Comparison of ENCODE assay signal across 9 mouse cellular contexts in genomic region chr7:25283637-25284036, GRCm38 (mm10). TPM values are rescaled to one million over a fixed set of nuclear protein-coding genes. Genes with fewer than 3 reads are reported as not detected.
A peak's percentile ranks its signal among the peaks of the same experiment; 100 is the strongest.
DNase-seq lines count a peak whose midpoint lies in the region; ATAC-seq and TF ChIP-seq lines count a peak whose summit lies in the region.
"Had no signal": no experiment of that assay in that cellular context is flagged by ENCODE, and none has a peak within 500 bp of the region (broad histone marks: within the 10 kb centered on the region; RNA-seq: fewer than 3 reads in every experiment).

No protein-coding gene starts in this region.

- WGBS in hindbrain, embryonic 13.5 days, result 28% methylated on average over 5 of the region's 5 CpGs
- 26% methylated on average over 5 of the region's 5 CpGs for WGBS in midbrain, embryonic 11.5 days

- DNase-seq in cerebellum, postnatal 10 days, result peak; percentile 42 to 45
- no peak for DNase-seq in cerebellum, adult 8-10 months
- no peak for DNase-seq in testis, postnatal 14 days (ENCODE audit: low spot score)
- DNase-seq in midbrain, embryonic 11.5 days (ENCODE audit: low spot score, missing footprints), result no peak
- DNase-seq in frontal cortex, adult 2 months (ENCODE audit: extremely low spot score in 1 of 2, low spot score in 1 of 2), result no peak
- DNase-seq in T-cell, adult 2 months (ENCODE audit: low spot score), result no peak

- peaks cover 43% of the 10 kb centered on the region for H3K4me1 ChIP-seq in testis, adult 2 months (ENCODE audit: control insufficient read depth, insufficient read depth, low read length)
- H3K4me1 ChIP-seq in hindbrain, embryonic 13.5 days (replicated peaks), result peaks cover 62% of the 10 kb centered on the region
- H3K4me1 ChIP-seq in midbrain, embryonic 11.5 days (ENCODE audit: control insufficient read depth, insufficient read depth, low read length), result peaks cover 46% of the 10 kb centered on the region

- no peak for TF ChIP-seq CTCF in testis, adult 2 months (IDR thresholded peaks at IDR 0.05; ENCODE audit: control insufficient read depth, insufficient read depth, insufficient replicate concordance, low read depth, low read length)

- peak overlapping the region; percentile 86 for H3K9ac ChIP-seq in hindbrain, embryonic 13.5 days
- H3K9ac ChIP-seq in midbrain, embryonic 11.5 days (ENCODE audit: low read length), result peak overlapping the region; percentile 83

- no peak for TF ChIP-seq POLR2A in testis, adult 2 months (IDR thresholded peaks at IDR 0.05; ENCODE audit: control insufficient read depth, low read depth, low read length)

- no peak for ATAC-seq in hindbrain, embryonic 13.5 days (ENCODE audit: low FRiP score)
- no peak for ATAC-seq in midbrain, embryonic 11.5 days (ENCODE audit: low FRiP score)

- no peak overlapping the region for H3K27ac ChIP-seq in testis, adult 2 months (ENCODE audit: control insufficient read depth, insufficient read depth, low read depth, low read length)
- H3K27ac ChIP-seq in hindbrain, embryonic 13.5 days, result peak overlapping the region; percentile 100
- peak overlapping the region; percentile 16; the same call in 1 of the 2 replicates for H3K27ac ChIP-seq in midbrain, embryonic 11.5 days (ENCODE audit: low read depth, low read length)

- H3K9me3 ChIP-seq in hindbrain, embryonic 13.5 days, result no peaks in the 10 kb centered on the region
- H3K9me3 ChIP-seq in midbrain, embryonic 11.5 days (ENCODE audit: control insufficient read depth, low read length), result no peaks in the 10 kb centered on the region

- H3K4me3 ChIP-seq in testis, adult 2 months (ENCODE audit: control insufficient read depth, low read depth, low read length), result peak overlapping the region; percentile 95
- H3K4me3 ChIP-seq in hindbrain, embryonic 13.5 days, result peak overlapping the region; percentile 69
- H3K4me3 ChIP-seq in midbrain, embryonic 11.5 days (ENCODE audit: low read depth, low read length), result peak overlapping the region; percentile 83

- peak overlapping the region; percentile 92 for H3K4me2 ChIP-seq in hindbrain, embryonic 13.5 days
- H3K4me2 ChIP-seq in midbrain, embryonic 11.5 days, result peak overlapping the region; percentile 97

- peaks cover 5% of the 10 kb centered on the region for H3K36me3 ChIP-seq in testis, adult 2 months (ENCODE audit: control insufficient read depth, insufficient read depth, low read length)
- peaks cover 40% of the 10 kb centered on the region for H3K36me3 ChIP-seq in hindbrain, embryonic 13.5 days
- H3K36me3 ChIP-seq in midbrain, embryonic 11.5 days (ENCODE audit: control insufficient read depth, insufficient read depth, low read length), result peaks cover 27% of the 10 kb centered on the region

- no peaks in the 10 kb centered on the region for H3K27me3 ChIP-seq in testis, adult 2 months (ENCODE audit: control insufficient read depth, insufficient read depth, low read length)
- H3K27me3 ChIP-seq in hindbrain, embryonic 13.5 days, result no peaks in the 10 kb centered on the region
- H3K27me3 ChIP-seq in midbrain, embryonic 11.5 days (ENCODE audit: control insufficient read depth, insufficient read depth, low read length), result no peaks in the 10 kb centered on the region

RNA-seq across cellular contexts. Expression of gene Pafah1b3, which starts 14.1 kb away (rescaled TPM):
- 37.1 and 44.4 TPM in 2 replicates for polyA plus RNA-seq in testis, adult 2 months (2012; rRNA removed)
- polyA plus RNA-seq in hindbrain, embryonic 13.5 days (2015; fragmentation: Nextera tagmentation; extraction: Ambion mirVana), result 619 and 632 TPM in 2 replicates
- 306 and 332 TPM in 2 replicates for polyA plus RNA-seq in midbrain, embryonic 11.5 days (2014; fragmentation: Nextera tagmentation; extraction: Ambion mirVana)
- 33.5 and 43.0 TPM in 2 replicates for polyA plus RNA-seq in frontal cortex, adult 2 months (2012; rRNA removed)

RNA-seq across cellular contexts. Expression of gene Cic, which starts 16.1 kb away (rescaled TPM):
- 41.8 and 42.1 TPM in 2 replicates for polyA plus RNA-seq in testis, adult 2 months (2012; rRNA removed)
- 36.9 and 42.4 TPM in 2 replicates for polyA plus RNA-seq in hindbrain, embryonic 13.5 days (2015; fragmentation: Nextera tagmentation; extraction: Ambion mirVana)
- 25.5 and 29.7 TPM in 2 replicates for polyA plus RNA-seq in midbrain, embryonic 11.5 days (2014; fragmentation: Nextera tagmentation; extraction: Ambion mirVana)
- 92.4 and 104 TPM in 2 replicates for polyA plus RNA-seq in frontal cortex, adult 2 months (2012; rRNA removed)

RNA-seq across cellular contexts. Expression of gene Prr19, which starts 17.6 kb away (rescaled TPM):
- 83.0 and 90.6 TPM in 2 replicates for polyA plus RNA-seq in testis, adult 2 months (2012; rRNA removed)
- 2.3 TPM in 2 replicates for polyA plus RNA-seq in hindbrain, embryonic 13.5 days (2015; fragmentation: Nextera tagmentation; extraction: Ambion mirVana)
- 1.1 and 1.2 TPM in 2 replicates for polyA plus RNA-seq in midbrain, embryonic 11.5 days (2014; fragmentation: Nextera tagmentation; extraction: Ambion mirVana)
- 0.17 and 0.28 TPM in 2 replicates for polyA plus RNA-seq in frontal cortex, adult 2 months (2012; rRNA removed)
- polyA plus RNA-seq: large intestine, adult 2 months had no signal

RNA-seq across cellular contexts. Expression of gene Tmem145, which starts 22.3 kb away (rescaled TPM):
- 1.3 TPM in 2 replicates for polyA plus RNA-seq in testis, adult 2 months (2012; rRNA removed)
- 49.5 and 50.6 TPM in 2 replicates for polyA plus RNA-seq in hindbrain, embryonic 13.5 days (2015; fragmentation: Nextera tagmentation; extraction: Ambion mirVana)
- polyA plus RNA-seq in midbrain, embryonic 11.5 days (2014; fragmentation: Nextera tagmentation; extraction: Ambion mirVana), result 7.2 and 7.7 TPM in 2 replicates
- polyA plus RNA-seq in frontal cortex, adult 2 months (2012; rRNA removed), result 74.6 and 90.4 TPM in 2 replicates

RNA-seq across cellular contexts. Expression of gene Erf, which starts 33.1 kb away (rescaled TPM):
- polyA plus RNA-seq in testis, adult 2 months (2012; rRNA removed), result 40.4 and 44.1 TPM in 2 replicates
- 4.0 and 4.2 TPM in 2 replicates for polyA plus RNA-seq in hindbrain, embryonic 13.5 days (2015; fragmentation: Nextera tagmentation; extraction: Ambion mirVana)
- polyA plus RNA-seq in midbrain, embryonic 11.5 days (2014; fragmentation: Nextera tagmentation; extraction: Ambion mirVana), result 11.7 and 13.9 TPM in 2 replicates
- polyA plus RNA-seq in frontal cortex, adult 2 months (2012; rRNA removed), result 38.9 TPM in 2 replicates

Comparison
In these comparisons a context has a peak if more than half of its experiments do, and no peak if none do; other contexts are left out.
1. DNase-seq: peak in cerebellum, postnatal 10 days (2 of 2); none in cerebellum, adult 8-10 months (single experiment), testis, postnatal 14 days (single experiment), midbrain, embryonic 11.5 days (single experiment), frontal cortex, adult 2 months (0 of 2) and T-cell, adult 2 months (single experiment).
2. RNA of gene Prr19, which starts 17.6 kb away (polyA plus RNA-seq): 83.0 to 90.6 TPM in testis, adult 2 months; 2.3 TPM in hindbrain, embryonic 13.5 days, 1.1 to 1.2 TPM in midbrain, embryonic 11.5 days and 0.17 to 0.28 TPM in frontal cortex, adult 2 months; every median in the first group is over 10 times any median in the second.
3. Peak in every context shown above with its lines, with median percentiles within 50 percentile points of each other: H3K4me3 ChIP-seq.